In the genomic region with DNA sequence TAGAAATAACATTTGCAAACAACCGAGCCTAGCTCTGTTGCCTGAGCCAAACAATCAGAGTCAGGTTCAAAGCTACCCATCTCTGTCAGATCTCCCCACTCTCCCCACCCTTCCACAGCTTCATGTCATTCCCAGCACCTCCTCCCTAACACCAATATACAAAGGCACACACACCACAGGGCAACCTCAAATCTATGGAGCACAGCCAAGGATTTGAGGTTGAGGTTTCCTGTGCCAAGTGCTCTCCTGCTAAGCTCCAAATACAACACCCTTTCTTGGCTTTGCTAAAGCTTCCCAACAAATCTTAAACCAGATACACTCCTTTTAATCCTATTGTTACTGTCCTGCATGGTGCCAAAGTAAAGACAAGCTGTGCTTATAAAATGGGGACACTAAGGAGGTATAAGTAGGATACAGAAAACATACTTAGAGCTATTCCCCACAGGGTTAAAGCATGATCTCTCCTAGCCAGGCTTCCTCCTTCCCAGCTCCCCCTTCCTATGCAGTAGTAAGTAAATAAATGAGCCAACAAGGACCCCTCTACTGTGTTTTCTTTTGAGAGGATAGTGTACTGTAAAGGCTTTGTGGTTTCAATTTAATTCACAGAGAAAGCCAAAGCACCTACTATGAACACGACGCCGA, we compare ENCODE assay signal across 17 mouse cellular contexts.
DNase-seq lines count a peak whose midpoint lies in the region; ATAC-seq lines count a peak whose summit lies in the region.
"Had no signal": no experiment of that assay in that cellular context is flagged by ENCODE, and none has a peak within 500 bp of the region (broad histone marks: within the 10 kb centered on the region; RNA-seq: fewer than 3 reads in every experiment).

No protein-coding gene starts in this region.

- H3K4me2 ChIP-seq in hindbrain, embryonic 15.5 days, result no peak overlapping the region
- H3K4me2 ChIP-seq in hindbrain, embryonic 13.5 days, result no peak overlapping the region
- H3K4me2 ChIP-seq in midbrain, embryonic 14.5 days (ENCODE audit: low read length), result no peak overlapping the region
- no peak overlapping the region for H3K4me2 ChIP-seq in midbrain, embryonic 11.5 days
- H3K4me2 ChIP-seq: embryonic facial prominence, embryonic 15.5 days; neural tube, embryonic 15.5 days had no signal

- H3K9me3 ChIP-seq in hindbrain, embryonic 15.5 days, result no peaks in the 10 kb centered on the region
- no peaks in the 10 kb centered on the region for H3K9me3 ChIP-seq in hindbrain, embryonic 13.5 days
- no peaks in the 10 kb centered on the region for H3K9me3 ChIP-seq in midbrain, embryonic 14.5 days (ENCODE audit: control insufficient read depth, low read length)
- H3K9me3 ChIP-seq in midbrain, embryonic 11.5 days (ENCODE audit: control insufficient read depth, low read length), result no peaks in the 10 kb centered on the region
- H3K9me3 ChIP-seq: embryonic facial prominence, embryonic 15.5 days; neural tube, embryonic 15.5 days had no signal

- H3K4me1 ChIP-seq in hindbrain, embryonic 15.5 days (replicated peaks), result no peaks in the 10 kb centered on the region
- H3K4me1 ChIP-seq in hindbrain, embryonic 13.5 days (replicated peaks), result no peaks in the 10 kb centered on the region
- no peaks in the 10 kb centered on the region for H3K4me1 ChIP-seq in midbrain, embryonic 14.5 days (ENCODE audit: control insufficient read depth, insufficient read depth, low read length)
- H3K4me1 ChIP-seq in midbrain, embryonic 11.5 days (ENCODE audit: control insufficient read depth, insufficient read depth, low read length), result no peaks in the 10 kb centered on the region
- H3K4me1 ChIP-seq: embryonic facial prominence, embryonic 15.5 days; neural tube, embryonic 15.5 days had no signal

- no peaks in the 10 kb centered on the region for H3K27me3 ChIP-seq in hindbrain, embryonic 15.5 days
- H3K27me3 ChIP-seq in hindbrain, embryonic 13.5 days, result no peaks in the 10 kb centered on the region
- H3K27me3 ChIP-seq in midbrain, embryonic 14.5 days (ENCODE audit: control insufficient read depth, insufficient read depth, low read length), result no peaks in the 10 kb centered on the region
- no peaks in the 10 kb centered on the region for H3K27me3 ChIP-seq in midbrain, embryonic 11.5 days (ENCODE audit: control insufficient read depth, insufficient read depth, low read length)
- H3K27me3 ChIP-seq: embryonic facial prominence, embryonic 15.5 days; neural tube, embryonic 15.5 days had no signal

- H3K4me3 ChIP-seq in hindbrain, embryonic 15.5 days, result no peak overlapping the region
- no peak overlapping the region for H3K4me3 ChIP-seq in hindbrain, embryonic 13.5 days
- H3K4me3 ChIP-seq in midbrain, embryonic 14.5 days (replicated peaks; ENCODE audit: low read depth, low read length), result no peak overlapping the region
- no peak overlapping the region for H3K4me3 ChIP-seq in midbrain, embryonic 11.5 days (ENCODE audit: low read depth, low read length)
- H3K4me3 ChIP-seq: embryonic facial prominence, embryonic 15.5 days; neural tube, embryonic 15.5 days had no signal

- DNase-seq in cerebellum, postnatal 25 days, result peak; percentile 10 to 19
- no peak for DNase-seq in cerebellum, adult 11-12 months
- peak; percentile 37 for DNase-seq in midbrain, embryonic 14.5 days
- DNase-seq in midbrain, embryonic 11.5 days (ENCODE audit: low spot score, missing footprints), result no peak
- DNase-seq in fibroblast of lung, adult 2 months (ENCODE audit: low read depth), result peak; percentile 53
- DNase-seq in ovary, postnatal 14 days (ENCODE audit: low spot score), result no peak
- DNase-seq: adrenal gland, postnatal 14 days; heart, adult 11 months; kidney, adult 8-10 months; liver; lung, adult 2 months; right cerebral cortex, postnatal 25 days; thymus, adult 18-20 months had no signal

- no peaks in the 10 kb centered on the region for H3K36me3 ChIP-seq in hindbrain, embryonic 15.5 days
- H3K36me3 ChIP-seq in hindbrain, embryonic 13.5 days, result no peaks in the 10 kb centered on the region
- no peaks in the 10 kb centered on the region for H3K36me3 ChIP-seq in midbrain, embryonic 14.5 days (ENCODE audit: control insufficient read depth, insufficient read depth, low read length)
- H3K36me3 ChIP-seq in midbrain, embryonic 11.5 days (ENCODE audit: control insufficient read depth, insufficient read depth, low read length), result no peaks in the 10 kb centered on the region
- H3K36me3 ChIP-seq: embryonic facial prominence, embryonic 15.5 days; neural tube, embryonic 15.5 days had no signal

- no peak overlapping the region for H3K27ac ChIP-seq in hindbrain, embryonic 15.5 days (replicated peaks)
- H3K27ac ChIP-seq in hindbrain, embryonic 13.5 days, result no peak overlapping the region
- H3K27ac ChIP-seq in midbrain, embryonic 14.5 days (replicated peaks; ENCODE audit: low read depth, low read length), result no peak overlapping the region
- no peak overlapping the region for H3K27ac ChIP-seq in midbrain, embryonic 11.5 days (ENCODE audit: low read depth, low read length)
- H3K27ac ChIP-seq: embryonic facial prominence, embryonic 15.5 days; neural tube, embryonic 15.5 days had no signal

- ATAC-seq in hindbrain, embryonic 15.5 days (ENCODE audit: low FRiP score, low read depth), result 0 out of 2 replicates have a peak, but pooled peaks have one; percentile 42
- no peak for ATAC-seq in hindbrain, embryonic 13.5 days (ENCODE audit: low FRiP score)
- ATAC-seq in midbrain, embryonic 14.5 days (ENCODE audit: low FRiP score, low TSS enrichment), result no peak
- ATAC-seq in midbrain, embryonic 11.5 days (ENCODE audit: low FRiP score), result no peak

- H3K9ac ChIP-seq in hindbrain, embryonic 15.5 days, result no peak overlapping the region
- H3K9ac ChIP-seq in hindbrain, embryonic 13.5 days, result no peak overlapping the region
- H3K9ac ChIP-seq in midbrain, embryonic 14.5 days (replicated peaks; ENCODE audit: low read length), result no peak overlapping the region
- no peak overlapping the region for H3K9ac ChIP-seq in midbrain, embryonic 11.5 days (ENCODE audit: low read length)
- H3K9ac ChIP-seq: embryonic facial prominence, embryonic 15.5 days; neural tube, embryonic 15.5 days had no signal

- WGBS in hindbrain, embryonic 15.5 days, result 69% methylated on average over 4 of the region's 4 CpGs
- WGBS in hindbrain, embryonic 13.5 days, result 73% methylated on average over 4 of the region's 4 CpGs
- WGBS in midbrain, embryonic 14.5 days, result 80% methylated on average over 4 of the region's 4 CpGs
- WGBS in midbrain, embryonic 11.5 days, result 85% methylated on average over 4 of the region's 4 CpGs

Comparison
In these comparisons a context has a peak if more than half of its experiments do, and no peak if none do; other contexts are left out.
1. DNase-seq: peak in cerebellum, postnatal 25 days (2 of 2), midbrain, embryonic 14.5 days (single experiment) and fibroblast of lung, adult 2 months (single experiment); none in cerebellum, adult 11-12 months (single experiment), midbrain, embryonic 11.5 days (single experiment) and ovary, postnatal 14 days (single experiment).